Mouse (Mus musculus) hematopoietic stem cell, adult 5-6 weeks (primary cell): ENCODE measurements around the gene Pcnx2. TPM values are rescaled to one million over a fixed set of nuclear protein-coding genes. Genes with fewer than 3 reads are reported as not detected.

ENCODE experiments used
- ATAC-seq, 2 experiments: fragments of 125-278 bp in 1 of 2; replicated peaks in 1 of 2; 2 replicates each; pipeline ENCODE4 v1.8.0; 2016 to 2017; ENCODE audit warnings: inconsistent platforms in 2 of 2, mild to moderate bottlenecking in 2 of 2, moderate number of reproducible peaks in 2 of 2, low read depth in 1 of 2, moderate TSS enrichment in 1 of 2; ENCODE audit not compliant: low FRiP score in 2 of 2, poor library complexity in 2 of 2, severe bottlenecking in 2 of 2, insufficient read depth in 1 of 2, low TSS enrichment in 1 of 2
- total RNA-seq: library from RNA; stranded (forward); fragments of 172-1452, 232-1000 nt; gene quantifications from 2 replicates; pipeline ENCODE4 v1.2.3, GENCODE M21; 2017

Pcnx2 gene
- total RNA-seq, 1 experiment from 2014 or later = not detected

- ATAC-seq = no peak
Measured at GRCm38 (mm10) chr8:125744914-125745576, 153.1 kb downstream of the Pcnx2 start.

DNA sequence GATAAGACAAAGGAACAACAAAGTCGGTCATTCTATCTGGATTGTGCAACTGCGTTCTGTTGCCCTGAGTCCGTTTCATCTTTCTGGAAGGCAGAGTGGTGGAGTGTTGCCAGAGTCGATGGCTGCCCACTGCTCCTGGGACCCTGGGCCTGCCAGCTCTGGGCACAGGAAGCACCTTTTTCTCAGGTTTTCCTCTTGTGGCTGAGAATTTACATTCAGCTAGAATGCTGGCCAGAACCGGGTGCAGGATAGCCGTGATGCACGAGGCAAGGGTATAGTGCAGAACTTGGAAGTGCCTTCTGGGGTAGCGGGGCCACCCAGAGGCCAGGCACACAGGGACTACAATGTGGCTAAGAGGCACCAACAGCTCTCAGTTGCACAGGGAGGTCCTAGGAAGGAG is 155.7 kb downstream of the Pcnx2 start:
- ATAC-seq = peak; percentile 76 to 86

- ATAC-seq = peak; percentile 57 to 59
Measured at GRCm38 (mm10) chr8:125741855-125742254, 156.3 kb downstream of the Pcnx2 start.

DNA sequence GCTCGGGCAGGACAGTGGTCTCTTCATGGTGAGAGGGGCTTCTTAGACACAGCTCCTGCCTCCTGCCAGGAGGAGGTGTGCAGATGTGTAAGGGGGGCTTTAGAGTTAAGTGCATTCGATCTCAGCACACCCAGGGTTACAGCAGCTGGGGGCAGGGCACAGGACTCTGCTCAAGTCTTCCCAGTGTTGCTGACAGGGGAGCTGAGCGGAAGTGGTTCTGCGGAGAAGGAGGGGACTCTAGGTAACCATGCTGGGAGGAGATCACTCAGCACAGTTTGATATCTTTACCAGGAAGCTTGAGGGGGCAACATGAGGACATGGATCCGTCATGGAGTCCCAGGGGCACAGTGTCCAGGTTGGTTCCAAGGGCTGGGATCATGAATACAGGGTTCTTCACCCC is 156.7 kb downstream of the Pcnx2 start:
- 0 out of 4 replicates have a peak, but pooled peaks of 1 of the 2 experiments have one; percentile 14 for ATAC-seq

GRCm38 (mm10) chr8:125740655-125741054 is 157.5 kb downstream of the Pcnx2 start:
- no peak for ATAC-seq

GRCm38 (mm10) chr8:125738956-125739355 is 159.2 kb downstream of the Pcnx2 start:
- ATAC-seq = no peak

- ATAC-seq = peak; percentile 71 to 81
Measured at GRCm38 (mm10) chr8:125733964-125734956, 163.9 kb downstream of the Pcnx2 start.

- ATAC-seq = no peak
Measured at GRCm38 (mm10) chr8:125729746-125730145, 168.4 kb downstream of the Pcnx2 start, which contains the start of gene Ntpcr. Gene Ntpcr, plus strand, starts transcription at chr8:125729963.

- ATAC-seq = no peak
Measured at GRCm38 (mm10) chr8:125727797-125728196, 170.3 kb downstream of the Pcnx2 start.

DNA sequence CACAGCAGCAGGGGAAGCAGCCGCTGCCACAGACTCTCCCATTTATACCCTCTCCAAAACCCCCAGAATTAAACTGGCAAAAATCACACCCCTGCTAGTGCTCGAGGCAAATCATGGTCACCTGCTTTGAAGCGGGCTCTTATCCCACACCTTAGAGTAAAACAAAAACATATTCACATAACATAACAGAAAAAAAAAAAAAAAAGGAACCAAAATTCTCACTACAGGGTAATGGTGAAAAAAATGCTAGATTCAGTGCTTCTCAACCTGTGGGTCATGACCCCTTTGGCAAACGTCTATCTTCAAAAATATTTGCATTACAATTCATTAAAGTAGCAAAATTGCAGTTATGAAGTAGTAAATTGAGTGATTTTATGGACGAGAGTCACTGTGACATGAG is 171.1 kb downstream of the Pcnx2 start:
- ATAC-seq = no peak

GRCm38 (mm10) chr8:125726143-125726542 is 172.0 kb downstream of the Pcnx2 start:
- no peak for ATAC-seq

- ATAC-seq = peak; percentile 91 to 93
Measured at GRCm38 (mm10) chr8:125725037-125725820, 172.9 kb downstream of the Pcnx2 start.

DNA sequence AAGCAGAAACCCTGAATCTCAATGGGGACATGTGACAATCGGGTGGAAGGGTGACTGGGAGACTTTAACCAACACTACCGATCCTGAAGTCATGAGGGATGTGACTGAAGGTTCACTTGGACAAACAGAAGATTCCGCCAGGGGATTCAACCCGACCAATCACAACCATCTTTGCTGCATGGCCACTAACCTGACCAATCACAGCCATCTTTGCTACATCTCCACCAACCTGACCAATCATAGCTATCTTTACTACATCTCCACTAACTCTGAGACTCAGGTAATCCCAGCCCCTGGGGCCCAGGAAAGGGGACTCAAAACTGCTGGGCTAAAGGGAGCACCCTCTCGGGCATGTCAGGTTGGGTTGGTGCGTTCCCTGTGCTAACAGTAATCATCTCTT is 174.7 kb downstream of the Pcnx2 start:
- ATAC-seq = no peak

DNA sequence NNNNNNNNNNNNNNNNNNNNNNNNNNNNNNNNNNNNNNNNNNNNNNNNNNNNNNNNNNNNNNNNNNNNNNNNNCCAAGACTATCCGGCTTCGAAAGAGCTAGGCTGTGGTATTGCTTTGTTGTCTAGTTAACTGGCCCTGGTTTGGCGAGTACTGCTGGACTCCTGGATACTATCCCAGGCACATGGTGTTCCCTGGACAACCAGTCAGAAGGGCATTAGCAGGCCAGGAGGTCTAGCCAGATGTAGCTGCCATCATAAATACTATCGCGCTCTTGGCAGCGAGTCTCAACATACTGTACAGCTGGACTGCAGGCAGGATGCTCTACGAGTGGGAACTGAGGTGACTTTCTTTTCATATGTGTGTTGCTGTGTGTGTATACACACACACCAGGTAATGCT is 175.4 kb downstream of the Pcnx2 start:
- ATAC-seq = no peak

DNA sequence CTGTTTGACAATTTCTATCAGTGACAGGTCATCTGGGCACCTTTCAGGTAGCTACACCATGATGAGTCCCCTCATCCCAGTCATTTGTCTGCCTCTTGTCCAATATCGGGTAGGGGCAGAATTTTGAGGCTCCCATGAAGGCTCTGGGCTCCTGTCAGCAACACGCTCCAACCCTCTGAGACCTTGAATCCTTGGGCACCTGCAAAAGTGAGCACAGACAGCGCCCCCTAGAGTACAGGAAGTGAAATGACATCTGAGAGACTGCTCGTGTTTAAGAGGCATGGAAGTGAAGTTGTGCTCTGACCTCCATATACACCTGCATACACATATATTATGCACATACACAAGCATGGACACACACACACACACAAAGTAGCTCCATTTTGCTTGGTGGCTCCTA is 179.2 kb downstream of the Pcnx2 start:
- ATAC-seq = no peak; a peak in 1 of 4 replicates

GRCm38 (mm10) chr8:125716613-125717012 is 181.5 kb downstream of the Pcnx2 start:
- no peak for ATAC-seq

GRCm38 (mm10) chr8:125716211-125716610 is 181.9 kb downstream of the Pcnx2 start:
- ATAC-seq = no peak
